Mouse (Mus musculus): Measurements from ENCODE around the gene Ddx31.

Ddx31 gene

DNA sequence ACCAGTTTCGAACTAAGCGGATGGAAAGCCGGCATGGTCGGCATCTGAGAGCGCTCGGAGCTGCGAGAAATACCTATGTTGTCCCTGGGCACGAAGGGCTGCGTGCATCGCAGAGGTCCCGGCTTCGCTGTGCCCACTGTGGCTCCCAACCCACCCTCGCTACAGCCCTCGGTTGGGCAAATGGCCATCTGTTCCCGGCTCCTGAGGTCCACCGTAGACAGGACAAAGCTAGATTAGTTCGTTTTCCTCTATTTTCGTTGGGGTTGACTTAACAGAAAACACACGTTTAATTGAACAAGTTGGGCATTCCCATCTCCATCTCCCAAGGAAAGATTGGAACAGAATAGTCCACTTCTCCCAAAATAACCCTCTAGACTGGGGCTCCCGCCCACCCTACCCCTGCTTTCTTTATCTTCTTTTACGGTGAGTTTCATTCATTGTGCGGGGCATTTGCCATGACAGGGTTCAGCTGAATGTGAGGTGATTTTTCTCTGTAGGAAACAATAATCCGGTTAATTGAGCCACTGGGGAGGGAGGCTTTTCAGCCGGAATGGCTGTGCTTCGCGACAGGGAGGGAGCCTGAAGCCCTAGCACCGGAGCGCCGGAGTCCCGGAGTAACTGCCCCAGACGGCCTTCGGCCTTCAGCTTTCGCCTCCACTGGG is 72.0 kb downstream of the Ddx31 start:
- DNase-seq (ENCODE audit: low read depth, low spot score), result no peak

DNA sequence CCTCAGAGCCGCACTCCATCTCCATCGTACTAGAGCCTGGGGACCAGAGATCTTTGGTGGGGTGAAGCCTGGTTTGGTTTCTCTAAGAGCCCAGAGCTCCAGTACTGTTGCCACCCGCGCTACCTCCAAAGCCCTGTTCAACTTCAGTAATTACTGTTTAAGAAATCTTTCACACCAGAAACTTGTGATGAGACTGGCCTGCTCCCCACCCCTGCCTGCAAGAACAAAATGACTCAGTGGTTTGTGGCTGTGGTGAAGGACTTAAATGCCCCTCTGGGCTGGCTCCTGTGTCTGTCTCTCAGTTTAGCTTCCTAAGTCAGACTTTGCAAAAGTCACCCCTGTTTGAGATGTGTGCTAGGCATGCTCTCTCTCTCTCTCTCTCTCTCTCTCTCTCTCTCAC is 72.8 kb downstream of the Ddx31 start:
- DNase-seq (ENCODE audit: low read depth, low spot score), result no peak

DNA sequence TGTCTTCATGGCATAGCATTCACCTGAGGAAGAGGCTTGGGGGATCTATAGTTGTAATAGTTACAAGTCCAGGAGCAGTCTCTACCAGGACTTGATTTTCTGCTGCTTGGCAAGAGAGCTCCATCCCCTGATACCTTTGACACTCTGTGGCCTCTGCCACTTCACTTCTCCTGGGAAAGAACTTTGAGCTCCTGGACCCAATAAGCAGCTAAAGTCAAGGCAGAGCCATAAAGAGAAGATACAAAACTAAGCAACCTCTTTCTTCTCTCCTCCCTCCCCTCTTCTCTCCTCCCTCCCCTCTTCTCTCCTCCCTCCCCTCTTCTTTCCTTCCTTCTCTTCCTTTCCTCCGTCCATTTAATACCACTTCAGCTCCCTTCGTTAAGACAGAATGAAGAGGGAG is 73.9 kb downstream of the Ddx31 start:
- DNase-seq (ENCODE audit: low read depth, low spot score), result no peak

DNA sequence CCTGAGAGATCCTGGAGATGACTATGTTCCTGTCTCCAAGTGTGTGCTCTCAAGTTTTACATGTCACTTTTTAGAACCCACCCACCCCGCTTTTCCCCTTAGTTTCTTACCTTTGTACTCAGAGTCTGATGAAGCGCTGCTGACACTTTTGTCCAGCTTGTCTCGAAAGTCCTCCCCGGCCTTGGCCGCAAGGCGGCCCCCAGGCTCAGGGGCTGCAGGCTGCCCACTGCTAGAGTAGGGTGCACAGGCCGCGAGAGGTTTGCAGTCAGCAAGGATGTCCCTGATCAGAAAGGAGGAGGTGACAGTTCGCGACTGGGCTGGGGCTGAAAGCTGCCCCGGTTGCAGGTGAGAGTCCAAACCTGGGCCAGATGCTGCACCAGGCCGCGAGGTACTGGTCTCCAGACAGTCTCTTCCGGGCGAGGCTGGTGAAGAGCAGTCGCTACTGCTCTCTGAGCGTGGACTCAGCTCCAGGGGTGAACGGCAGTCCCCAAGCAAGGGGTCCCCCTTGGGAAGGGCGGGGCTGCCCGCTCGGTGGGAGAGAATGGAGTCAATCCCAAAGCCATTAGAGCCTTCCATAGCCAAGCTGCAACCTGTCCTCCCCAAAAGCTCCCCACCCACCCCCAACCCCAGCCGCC is 75.0 kb downstream of the Ddx31 start:
- DNase-seq (ENCODE audit: low read depth, low spot score), result no peak

DNA sequence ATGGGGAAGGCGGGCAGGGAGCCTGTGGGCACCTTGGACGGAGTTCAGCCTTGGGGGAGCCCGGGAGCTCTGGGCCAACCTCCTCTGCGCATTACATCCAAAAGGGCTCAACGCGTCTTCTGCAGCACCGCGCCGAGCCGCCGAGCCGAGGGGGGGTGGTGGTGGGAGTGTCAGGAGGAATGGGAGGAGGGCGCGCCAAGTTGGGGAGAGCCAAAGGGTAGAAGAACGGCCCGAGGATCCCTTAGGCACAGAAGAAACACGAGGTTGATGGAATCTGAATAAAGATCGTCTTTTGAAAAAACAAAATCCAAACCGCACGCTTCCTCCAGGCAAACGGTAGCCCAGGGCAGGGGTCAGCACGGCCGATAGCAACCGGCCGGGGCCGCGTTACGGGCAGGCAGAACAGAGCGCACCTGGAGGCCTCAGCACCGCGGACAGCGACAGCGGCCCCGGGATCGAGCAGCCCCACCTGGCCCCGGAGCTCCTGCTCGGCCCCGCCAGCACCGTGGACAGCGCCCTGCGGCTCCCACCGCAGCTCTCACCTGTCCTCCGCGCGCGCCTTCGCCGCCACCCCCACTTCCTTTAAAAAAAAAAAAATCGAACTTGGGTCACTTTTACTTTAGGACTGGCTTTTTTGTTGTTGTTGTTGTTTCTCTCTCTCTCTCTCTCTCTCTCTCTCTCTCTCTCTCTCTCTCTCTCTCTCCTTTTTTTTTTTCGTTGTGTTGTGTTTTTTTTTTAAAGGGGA is 75.7 kb downstream of the Ddx31 start:
- DNase-seq (ENCODE audit: low read depth, low spot score), result no peak

DNA sequence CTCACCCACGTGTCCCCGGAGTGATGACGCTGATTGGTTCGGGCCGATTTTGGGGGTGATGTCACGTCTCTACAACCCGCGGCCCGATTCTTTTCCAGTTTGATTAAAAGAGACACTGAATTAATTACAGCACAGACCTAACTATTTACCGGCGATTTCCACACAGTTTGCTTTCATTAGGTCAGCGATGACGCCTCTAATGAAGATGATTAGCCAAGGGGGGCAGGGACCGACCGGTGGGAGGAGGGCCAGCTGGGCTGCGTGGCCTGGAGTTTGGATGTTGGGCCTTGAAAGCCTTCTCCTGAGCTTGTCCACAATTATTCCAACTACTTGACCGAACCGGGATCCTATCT is 76.3 kb downstream of the Ddx31 start, which contains the start of gene Barhl1:
Barhl1 (minus strand) TSS at position 156 of the 353 bp plus-strand sequence.
- DNase-seq (ENCODE audit: low read depth, low spot score), result no peak

DNA sequence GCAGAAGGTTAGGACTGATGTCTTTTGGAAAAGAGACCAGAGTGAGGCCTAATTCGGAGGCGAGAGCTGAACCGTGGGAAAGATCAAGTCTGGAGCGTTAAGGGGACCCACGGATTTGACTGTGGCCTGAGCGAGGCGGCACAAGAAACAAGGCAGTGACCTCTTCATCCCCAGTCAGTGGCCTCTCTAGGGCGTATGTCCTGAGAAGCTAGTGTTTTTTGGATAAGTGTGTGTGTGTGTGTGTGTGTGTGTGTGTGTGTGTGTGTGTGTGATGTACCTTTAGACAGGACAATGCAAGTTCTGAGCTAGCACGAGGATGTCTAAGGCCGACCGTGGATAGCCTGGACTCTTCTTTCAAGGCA is 76.9 kb downstream of the Ddx31 start:
- no peak for DNase-seq (ENCODE audit: low read depth, low spot score)

DNA sequence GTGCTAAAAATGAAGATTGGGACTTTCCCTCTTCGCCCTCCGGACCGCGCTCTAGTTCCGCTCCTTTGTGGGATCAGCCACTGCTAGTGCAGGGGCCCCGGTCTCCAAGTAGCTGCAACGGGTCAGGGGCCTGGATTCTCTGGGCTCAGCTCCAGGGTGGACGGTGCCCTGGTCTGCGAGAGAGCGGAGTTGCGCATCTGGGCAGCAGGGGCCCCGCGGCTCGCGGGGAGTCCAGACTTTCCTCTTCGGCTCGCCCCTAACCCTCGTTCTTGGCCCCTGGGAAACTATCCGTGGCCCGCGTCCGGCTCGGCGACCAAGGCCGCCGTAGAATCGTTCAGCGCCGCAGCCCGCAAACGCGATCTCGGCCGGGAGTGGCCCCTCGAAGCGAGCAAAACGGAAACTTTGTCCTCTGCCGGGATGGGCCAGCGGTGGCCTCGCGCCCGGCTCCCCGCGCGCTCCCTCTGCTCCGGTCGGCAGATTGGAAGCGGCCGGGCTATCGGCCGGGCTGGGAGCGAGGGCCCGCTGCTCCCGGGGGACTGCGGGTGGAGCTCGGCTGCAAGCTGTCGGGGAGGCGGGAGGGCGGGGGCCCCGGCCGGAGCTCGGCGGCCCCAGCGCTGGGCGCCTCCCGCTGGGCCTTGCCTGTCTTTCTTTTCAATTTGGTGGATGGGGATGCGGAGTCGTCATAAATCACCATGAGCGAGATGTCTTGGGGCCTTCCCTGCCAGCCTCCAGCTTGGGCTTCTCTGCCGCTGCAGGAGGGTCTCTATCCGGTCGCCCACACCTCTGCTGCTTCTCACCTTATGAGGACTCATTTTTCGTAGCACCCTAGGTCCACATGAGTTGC is 77.5 kb downstream of the Ddx31 start:
- no peak for DNase-seq (ENCODE audit: low read depth, low spot score)

DNA sequence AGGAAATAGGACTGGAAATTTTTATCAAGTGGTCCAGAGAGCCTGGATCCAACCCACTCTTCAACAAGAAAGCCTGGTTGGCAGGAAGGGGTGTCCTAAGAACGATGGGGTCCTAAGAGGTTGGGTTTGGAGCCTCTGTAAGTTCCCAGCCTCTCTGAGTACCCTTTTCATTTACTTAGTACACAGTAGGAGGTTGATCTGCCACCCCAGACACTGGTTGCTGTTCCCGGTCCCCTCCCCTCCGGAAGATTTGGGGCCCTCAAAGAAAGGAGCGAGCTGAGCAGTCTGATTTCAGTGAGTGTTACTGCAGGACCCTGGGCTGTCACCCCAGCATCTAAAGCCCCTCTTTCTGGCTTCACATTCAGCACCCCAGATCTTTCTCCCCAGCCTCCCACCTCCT is 78.8 kb downstream of the Ddx31 start:
- DNase-seq (ENCODE audit: low read depth, low spot score), result no peak

DNA sequence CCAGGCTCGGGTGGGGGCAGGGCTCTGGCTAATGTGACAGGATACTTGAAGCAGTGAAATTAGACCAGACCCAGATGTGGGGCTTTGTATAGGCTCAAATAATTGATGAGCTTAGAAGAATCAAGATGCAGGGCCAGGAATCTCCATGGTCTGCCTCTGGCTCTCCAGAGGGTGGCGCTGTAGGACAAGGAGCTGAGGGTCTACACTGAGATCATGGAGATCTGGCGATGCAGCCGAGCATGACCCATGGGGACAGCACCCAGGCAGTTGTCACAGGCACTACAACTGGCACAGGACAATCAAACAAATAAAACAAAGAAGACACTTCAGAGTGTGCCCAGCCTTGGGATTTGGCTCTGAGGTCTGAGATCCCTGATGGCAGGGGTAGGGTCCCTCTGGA is 83.7 kb downstream of the Ddx31 start:
- DNase-seq (ENCODE audit: low read depth, low spot score), result no peak

DNA sequence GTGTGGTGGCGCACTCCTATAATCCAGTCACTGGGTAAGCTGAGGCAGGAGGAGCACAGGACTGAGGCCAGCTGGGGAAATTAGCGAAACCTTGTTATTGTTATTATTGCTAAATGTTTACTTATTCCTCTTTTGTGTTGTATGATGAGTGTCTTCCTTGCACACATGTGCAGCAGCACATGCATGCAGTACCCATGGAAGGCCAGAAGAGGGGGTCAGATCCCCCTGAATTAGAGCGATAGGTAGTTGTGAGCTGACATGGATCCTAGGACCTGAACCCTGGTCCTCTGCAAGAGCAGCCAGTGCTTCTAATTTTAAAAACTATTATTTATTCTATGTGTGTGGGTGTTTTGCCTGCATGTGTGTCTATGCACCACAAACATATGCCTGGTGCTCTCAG is 90.4 kb downstream of the Ddx31 start:
- DNase-seq (ENCODE audit: low read depth, low spot score), result no peak

DNA sequence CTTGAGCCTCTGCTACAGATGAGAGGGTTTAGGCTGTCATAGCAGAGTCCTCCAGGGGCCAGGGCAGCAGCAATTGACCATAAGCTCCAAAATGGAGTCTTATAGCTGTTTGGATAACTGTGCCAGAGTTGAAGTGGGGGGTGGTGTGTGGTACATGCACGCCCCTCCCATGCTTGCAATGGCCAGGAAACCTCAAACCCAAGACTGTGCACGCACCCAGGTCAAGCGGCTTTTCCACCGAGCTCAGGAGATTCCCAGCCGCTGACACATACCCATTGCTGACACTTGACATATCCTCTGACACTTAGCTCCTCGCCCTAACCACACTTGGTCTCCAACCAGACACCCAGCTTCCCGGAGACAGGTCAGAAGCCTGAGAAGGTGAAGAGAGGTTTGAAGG is 98.8 kb downstream of the Ddx31 start:
- DNase-seq (ENCODE audit: low read depth, low spot score), result no peak

DNA sequence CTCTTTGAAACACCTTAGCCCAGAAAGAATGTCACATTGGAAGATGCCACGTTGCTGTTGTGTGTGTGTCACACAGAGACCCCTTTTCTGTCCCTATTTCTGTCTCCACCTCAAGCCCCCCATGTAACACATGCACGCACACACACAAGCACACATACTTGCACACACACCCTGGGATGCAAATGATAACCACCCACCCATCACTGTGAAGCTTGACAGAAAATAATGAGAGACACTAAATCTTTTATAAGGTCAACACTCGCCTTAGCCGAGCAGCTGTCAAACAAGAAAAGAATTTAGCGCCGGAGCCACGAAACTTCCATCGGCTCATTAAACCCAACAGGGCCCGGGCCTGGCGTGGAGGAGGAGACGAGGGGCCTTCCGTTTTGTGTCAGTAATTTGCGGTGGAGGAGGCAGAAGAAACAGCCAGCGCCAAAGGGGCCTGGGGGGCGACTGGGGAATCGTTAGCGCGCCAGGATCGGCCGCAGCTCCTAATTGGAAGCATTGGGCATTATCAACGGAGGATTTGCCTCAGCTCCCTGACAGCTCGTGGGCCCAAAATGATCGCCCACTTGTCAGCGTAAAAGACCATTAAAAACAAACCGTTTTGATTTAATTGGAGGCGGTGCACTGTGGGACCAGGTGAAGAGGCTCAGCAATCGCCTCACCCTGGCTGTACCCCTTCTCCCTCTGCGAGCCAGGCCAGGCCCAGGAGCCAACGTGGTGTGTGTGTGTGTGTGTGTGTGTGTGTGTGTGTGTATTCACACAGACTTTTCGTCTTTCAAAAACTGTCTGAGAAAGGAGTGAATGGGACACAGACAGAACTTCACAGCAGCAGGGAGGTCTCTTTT is 103.7 kb downstream of the Ddx31 start:
- no peak for DNase-seq (ENCODE audit: low read depth, low spot score)

DNA sequence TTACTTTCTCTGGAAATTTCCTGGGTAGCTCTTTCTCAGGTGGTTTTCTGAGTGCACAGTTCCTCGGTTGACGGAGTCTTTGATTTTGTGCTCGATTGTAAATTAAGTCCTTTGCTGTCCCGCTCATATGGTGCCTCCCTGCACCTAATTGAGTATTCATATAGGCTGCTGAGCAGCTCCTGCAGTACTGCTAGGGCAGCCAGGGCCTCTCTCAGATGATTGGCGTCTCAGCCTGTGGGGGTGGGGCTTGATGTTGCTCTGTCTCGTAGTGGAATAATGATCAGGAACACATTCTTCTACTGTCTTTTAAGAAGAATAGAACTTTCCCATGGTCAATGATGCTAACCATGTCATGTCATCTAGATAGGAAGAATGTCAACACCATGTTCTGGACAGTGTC is 105.2 kb downstream of the Ddx31 start:
- no peak for DNase-seq (ENCODE audit: low read depth, low spot score)

DNA sequence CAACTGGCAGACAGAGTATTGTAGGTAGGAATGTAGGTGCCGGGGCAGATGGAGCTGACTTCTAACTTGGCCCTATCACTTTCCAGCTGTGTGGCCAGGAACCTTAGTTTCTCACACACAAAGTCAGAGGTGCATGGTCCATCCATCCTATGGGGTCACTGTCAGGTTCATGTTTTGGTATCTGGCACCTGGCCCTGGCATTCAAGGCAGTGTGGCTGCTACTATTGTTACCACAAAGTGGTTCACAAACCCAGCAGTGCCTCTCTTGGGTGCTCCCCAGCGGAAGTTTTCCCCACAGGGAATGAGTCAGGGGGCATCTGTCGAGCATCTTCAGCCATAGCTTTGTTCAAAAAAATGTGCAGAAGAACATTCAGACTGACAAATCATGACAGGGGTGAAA is 106.1 kb downstream of the Ddx31 start:
- no peak for DNase-seq (ENCODE audit: low read depth, low spot score)

DNA sequence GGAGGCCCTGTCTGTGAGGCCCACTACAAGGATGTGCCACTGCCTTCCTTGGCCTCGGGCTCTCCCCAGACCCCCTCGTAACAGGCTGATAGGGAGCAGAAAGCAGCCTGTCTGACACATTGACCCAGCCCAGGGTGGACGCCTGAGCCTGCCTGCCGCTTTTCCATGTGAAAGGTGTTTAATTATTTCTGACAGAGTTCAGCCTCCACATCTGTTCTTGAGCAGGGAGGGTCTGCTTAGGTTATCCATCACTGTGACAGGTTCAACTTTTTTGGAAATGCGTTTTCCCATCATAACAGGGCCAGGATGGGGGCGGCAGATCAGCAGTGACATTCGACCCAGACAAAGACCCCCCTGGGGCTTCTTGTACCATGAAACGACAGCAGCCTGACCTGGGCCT is 112.8 kb downstream of the Ddx31 start:
- DNase-seq (ENCODE audit: low read depth, low spot score), result no peak

DNA sequence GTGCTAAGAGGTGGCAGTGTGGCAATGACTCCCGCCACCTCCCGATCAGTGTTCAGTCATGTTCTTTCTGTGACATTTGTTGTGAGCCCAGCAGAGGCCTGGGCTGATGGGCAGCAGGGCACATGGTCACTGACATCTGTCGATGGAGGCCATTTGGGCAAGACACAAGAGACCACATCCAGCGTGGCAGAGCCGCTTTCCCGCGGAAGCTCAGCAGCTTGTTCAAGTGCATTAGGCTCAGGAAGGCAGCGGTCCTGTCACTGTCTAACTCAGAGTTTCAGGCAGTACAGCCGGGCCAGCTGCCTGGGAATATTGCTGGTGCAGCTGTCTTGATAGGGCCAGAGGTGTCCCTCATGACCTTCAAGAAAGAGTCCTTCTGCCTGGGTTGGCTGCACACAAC is 114.4 kb downstream of the Ddx31 start:
- no peak for DNase-seq (ENCODE audit: low read depth, low spot score)

Measured in brain, embryonic 18.5 days (tissue).